Mouse (Mus musculus): Measurements from ENCODE around the gene Tbcd. TPM values are rescaled to one million over a fixed set of nuclear protein-coding genes. Genes with fewer than 3 reads are reported as not detected.

Gene Tbcd
- polyA plus RNA-seq, 1 experiment from 2014 or later, result 29.8 TPM

- no peak for DNase-seq (ENCODE audit: low spot score)
- Histone ChIP-seq H3K36me3 (ENCODE audit: insufficient read depth, low read length) (no peaks in the 10 kb centered on the region), H3K27me3 (ENCODE audit: insufficient read depth, low read length) (no peaks in the 10 kb centered on the region), H3K4me3 (replicated peaks; ENCODE audit: low read depth, low read length) (no peak overlapping the region), H3K9ac (ENCODE audit: low read depth, low read length) (no peak overlapping the region), H3K9me3 (replicated peaks; ENCODE audit: low read length) (no peaks in the 10 kb centered on the region), H3K4me1 (replicated peaks; ENCODE audit: insufficient read depth, low read length) (no peaks in the 10 kb centered on the region), H3K4me2 (ENCODE audit: low read length) (no peak overlapping the region), H3K27ac (no peak overlapping the region)
- no peak for ATAC-seq (replicated peaks; ENCODE audit: low FRiP score, low read depth)
- no peak for TF ChIP-seq CTCF (IDR thresholded peaks at IDR 0.05; ENCODE audit: low read depth)
- 90% methylated on average over 2 of the region's 2 CpGs for WGBS
These were observed 69.0 kb downstream of the Tbcd start for GRCm38 (mm10) chr11:121520761-121521160.

GRCm38 (mm10) chr11:121522156-121522762 lies 70.5 kb downstream of the Tbcd start:
- Histone ChIP-seq H3K9me3 (replicated peaks; ENCODE audit: low read length) (no peaks in the 10 kb centered on the region), H3K36me3 (ENCODE audit: insufficient read depth, low read length) (no peaks in the 10 kb centered on the region), H3K27me3 (ENCODE audit: insufficient read depth, low read length) (no peaks in the 10 kb centered on the region), H3K9ac (ENCODE audit: low read depth, low read length) (no peak overlapping the region), H3K27ac (no peak overlapping the region), H3K4me3 (replicated peaks; ENCODE audit: low read depth, low read length) (no peak overlapping the region), H3K4me1 (replicated peaks; ENCODE audit: insufficient read depth, low read length) (no peaks in the 10 kb centered on the region), H3K4me2 (ENCODE audit: low read length) (no peak overlapping the region)
- 75% methylated on average over 4 of the region's 4 CpGs for WGBS
- no peak for ATAC-seq (replicated peaks; ENCODE audit: low FRiP score, low read depth)
- no peak for DNase-seq (ENCODE audit: low spot score)
- TF ChIP-seq CTCF (IDR thresholded peaks at IDR 0.05; ENCODE audit: low read depth), result no peak

- Histone ChIP-seq H3K4me2 (ENCODE audit: low read length) (no peak overlapping the region), H3K9me3 (replicated peaks; ENCODE audit: low read length) (no peaks in the 10 kb centered on the region), H3K9ac (ENCODE audit: low read depth, low read length) (no peak overlapping the region), H3K4me3 (replicated peaks; ENCODE audit: low read depth, low read length) (no peak overlapping the region), H3K27ac (no peak overlapping the region), H3K27me3 (ENCODE audit: insufficient read depth, low read length) (no peaks in the 10 kb centered on the region), H3K36me3 (ENCODE audit: insufficient read depth, low read length) (no peaks in the 10 kb centered on the region), H3K4me1 (replicated peaks; ENCODE audit: insufficient read depth, low read length) (no peaks in the 10 kb centered on the region)
- ATAC-seq (replicated peaks; ENCODE audit: low FRiP score, low read depth), result no peak
- 83% methylated on average over 7 of the region's 7 CpGs for WGBS
- no peak for DNase-seq (ENCODE audit: low spot score)
- TF ChIP-seq CTCF (IDR thresholded peaks at IDR 0.05; ENCODE audit: low read depth), result no peak
These were observed 72.4 kb downstream of the Tbcd start for GRCm38 (mm10) chr11:121524191-121524590.

- Histone ChIP-seq H3K9ac (ENCODE audit: low read depth, low read length) (no peak overlapping the region), H3K36me3 (ENCODE audit: insufficient read depth, low read length) (no peaks in the 10 kb centered on the region), H3K4me3 (replicated peaks; ENCODE audit: low read depth, low read length) (no peak overlapping the region), H3K4me2 (ENCODE audit: low read length) (no peak overlapping the region), H3K27me3 (ENCODE audit: insufficient read depth, low read length) (no peaks in the 10 kb centered on the region), H3K4me1 (replicated peaks; ENCODE audit: insufficient read depth, low read length) (no peaks in the 10 kb centered on the region), H3K9me3 (replicated peaks; ENCODE audit: low read length) (no peaks in the 10 kb centered on the region), H3K27ac (no peak overlapping the region)
- no peak for ATAC-seq (replicated peaks; ENCODE audit: low FRiP score, low read depth)
- no peak for TF ChIP-seq CTCF (IDR thresholded peaks at IDR 0.05; ENCODE audit: low read depth)
- WGBS, result 89% methylated on average over 3 of the region's 3 CpGs
- DNase-seq (ENCODE audit: low spot score), result no peak
These were observed 78.0 kb downstream of the Tbcd start for GRCm38 (mm10) chr11:121529747-121530146.

GRCm38 (mm10) chr11:121536528-121536927 lies 84.8 kb downstream of the Tbcd start:
- ATAC-seq (replicated peaks; ENCODE audit: low FRiP score, low read depth) (no peak), DNase-seq (ENCODE audit: low spot score) (no peak)
- Histone ChIP-seq H3K4me3 (replicated peaks; ENCODE audit: low read depth, low read length) (no peak overlapping the region), H3K4me1 (replicated peaks; ENCODE audit: insufficient read depth, low read length) (0 out of 2 replicates have a peak, but pooled peaks cover 5% of the 10 kb centered on the region), H3K9me3 (replicated peaks; ENCODE audit: low read length) (no peaks in the 10 kb centered on the region), H3K4me2 (ENCODE audit: low read length) (no peak overlapping the region), H3K9ac (ENCODE audit: low read depth, low read length) (no peak overlapping the region), H3K36me3 (ENCODE audit: insufficient read depth, low read length) (no peaks in the 10 kb centered on the region), H3K27me3 (ENCODE audit: insufficient read depth, low read length) (no peaks in the 10 kb centered on the region), H3K27ac (no peak overlapping the region)
- WGBS, result 35% methylated on average over 3 of the region's 3 CpGs
- TF ChIP-seq CTCF (IDR thresholded peaks at IDR 0.05; ENCODE audit: low read depth), result no peak

- DNase-seq (ENCODE audit: low spot score) (no peak), ATAC-seq (replicated peaks; ENCODE audit: low FRiP score, low read depth) (no peak)
- no peak for TF ChIP-seq CTCF (IDR thresholded peaks at IDR 0.05; ENCODE audit: low read depth)
- no peaks in the 10 kb centered on the region for H3K36me3 ChIP-seq (ENCODE audit: insufficient read depth, low read length)
- no peaks in the 10 kb centered on the region for H3K9me3 ChIP-seq (replicated peaks; ENCODE audit: low read length)
- H3K27me3 ChIP-seq (ENCODE audit: insufficient read depth, low read length), result no peaks in the 10 kb centered on the region
- WGBS, result 84% methylated on average over 4 of the region's 4 CpGs
- H3K9ac ChIP-seq (ENCODE audit: low read depth, low read length), result no peak overlapping the region
- H3K4me3 ChIP-seq (replicated peaks; ENCODE audit: low read depth, low read length), result no peak overlapping the region
- H3K4me1 ChIP-seq (replicated peaks; ENCODE audit: insufficient read depth, low read length), result no peaks in the 10 kb centered on the region
- no peak overlapping the region for H3K27ac ChIP-seq
- H3K4me2 ChIP-seq (ENCODE audit: low read length), result no peak overlapping the region
These were observed 90.7 kb downstream of the Tbcd start for GRCm38 (mm10) chr11:121542471-121542870.
